Comparison of ENCODE assay signal across 23 mouse cellular contexts in the genomic region with DNA sequence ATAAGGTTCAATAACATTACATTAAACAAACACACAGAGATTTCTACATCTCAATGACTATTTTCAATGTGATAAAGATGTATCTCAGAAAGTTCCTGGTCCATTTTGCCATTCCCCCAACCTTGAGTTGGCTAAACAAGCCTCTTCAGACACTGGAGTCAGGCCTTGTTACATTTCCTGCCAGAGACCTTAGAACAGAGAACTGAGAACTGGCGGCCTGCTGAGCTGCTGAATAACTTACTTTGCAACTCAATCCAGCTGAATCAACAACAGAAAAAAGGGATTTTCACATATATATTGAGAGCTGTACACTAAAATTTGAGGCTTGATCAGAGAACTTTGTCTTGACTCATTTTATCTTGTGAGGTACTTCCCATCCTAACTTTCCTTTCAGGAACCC. TPM values are rescaled to one million over a fixed set of nuclear protein-coding genes. Genes with fewer than 3 reads are reported as not detected.
"Had no signal": no experiment of that assay in that cellular context is flagged by ENCODE, and none has a peak within 500 bp of the region (broad histone marks: within the 10 kb centered on the region; RNA-seq: fewer than 3 reads in every experiment).

No protein-coding gene starts in this region.

- H3K27me3 ChIP-seq: kidney, embryonic 15.5 days; liver, embryonic 13.5 days; midbrain, embryonic 12.5 days; midbrain, embryonic 15.5 days; neural tube, embryonic 12.5 days; neural tube, embryonic 15.5 days had no signal

- H3K4me1 ChIP-seq: kidney, embryonic 15.5 days; liver, embryonic 13.5 days; midbrain, embryonic 12.5 days; midbrain, embryonic 15.5 days; neural tube, embryonic 12.5 days; neural tube, embryonic 15.5 days had no signal

- DNase-seq: kidney, postnatal 10 days; kidney, postnatal 36 days; layer of hippocampus, postnatal 36 days; liver, embryonic 13.5 days; lung, adult 2 months; lung, postnatal 14 days; lung, postnatal 4 days; right cerebral cortex, adult 18-20 months; right cerebral cortex, postnatal 14 days; right cerebral cortex, postnatal 4 days; thymus, adult 2 months; thymus, postnatal 14 days; thymus, postnatal 4 days had no signal

- H3K9me3 ChIP-seq: kidney, embryonic 15.5 days; liver, embryonic 13.5 days; midbrain, embryonic 12.5 days; midbrain, embryonic 15.5 days; neural tube, embryonic 12.5 days; neural tube, embryonic 15.5 days had no signal

- H3K4me3 ChIP-seq: kidney, embryonic 15.5 days; left cerebral cortex, adult 2 months; liver, embryonic 13.5 days; midbrain, embryonic 12.5 days; midbrain, embryonic 15.5 days; neural tube, embryonic 12.5 days; neural tube, embryonic 15.5 days had no signal

- H3K36me3 ChIP-seq: kidney, embryonic 15.5 days; liver, embryonic 13.5 days; midbrain, embryonic 12.5 days; midbrain, embryonic 15.5 days; neural tube, embryonic 12.5 days; neural tube, embryonic 15.5 days had no signal

- H3K27ac ChIP-seq: kidney, embryonic 15.5 days; left cerebral cortex, adult 2 months; liver, embryonic 13.5 days; midbrain, embryonic 12.5 days; midbrain, embryonic 15.5 days; neural tube, embryonic 12.5 days; neural tube, embryonic 15.5 days; stomach, postnatal 0 days had no signal

RNA-seq across cellular contexts. Expression of gene Cntn5, which starts 24.8 kb away (rescaled TPM):
- total RNA-seq: liver, adult 2 months; megakaryocyte progenitor cell, adult 5-6 weeks had no signal
- polyA plus RNA-seq: liver, adult 2 months; liver, embryonic 13.5 days; liver, embryonic 16.5 days; lung, adult 2 months; thymus, adult 2 months had no signal
